Mouse (Mus musculus) heart, postnatal 10 days (tissue): ENCODE results near the gene Vmp1. TPM values are rescaled to one million over a fixed set of nuclear protein-coding genes. Genes with fewer than 3 reads are reported as not detected.

Experiments
- DNase-seq, 2 experiments: peaks; one replicate each; pipeline ENCODE4 v3.0.0; 2021
- intact Hi-C: fragments of 180-260 bp; cut with DNase I; formaldehyde crosslinking; loops from one replicate; pipeline ENCODE4 v1.15.1; 2025
- total RNA-seq, 2 experiments: library from RNA; stranded (reverse); gene quantifications; 2 replicates each; pipeline ENCODE4 v1.2.3; 2021

Gene Vmp1
- 10 to 100 TPM; 49.8 to 53.1 TPM for total RNA-seq

DNA sequence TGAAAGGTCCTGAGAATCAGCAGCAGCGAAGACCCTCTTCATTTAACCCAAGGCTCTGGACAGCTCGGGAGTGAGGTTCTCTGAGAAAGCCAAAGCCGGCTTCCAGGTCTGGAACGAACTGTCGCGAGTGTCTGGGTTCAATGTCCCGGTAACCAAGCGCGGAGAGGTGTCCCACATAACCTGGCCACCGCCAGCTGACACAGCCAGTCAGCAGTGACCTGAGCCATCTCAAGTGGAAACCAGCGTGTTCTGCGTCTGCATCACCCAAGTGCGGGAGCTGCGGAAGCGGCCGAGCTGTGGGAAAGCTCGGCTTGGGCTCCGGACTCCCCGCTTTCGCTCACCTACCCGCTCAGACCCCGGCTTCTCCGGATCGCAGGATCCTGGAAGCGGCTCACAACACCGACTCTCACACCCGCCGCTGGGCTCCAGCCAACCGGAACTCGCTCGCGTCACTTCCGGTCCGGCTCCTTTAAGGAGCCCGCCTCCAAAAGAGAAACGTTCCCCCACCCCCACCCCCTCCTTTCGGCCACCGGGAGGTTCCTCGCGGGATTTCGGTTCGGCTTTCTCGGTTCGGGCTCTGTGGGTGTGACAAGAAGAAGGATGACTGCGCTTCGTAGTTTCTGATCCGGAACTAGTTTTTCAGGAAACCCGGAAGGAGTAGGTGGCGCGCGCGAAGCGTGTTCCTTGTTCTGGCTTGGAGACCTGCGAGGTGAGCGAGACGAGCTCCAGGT, at the start of gene Vmp1, which contains the start of gene Ptrh2:
Gene Vmp1 (minus strand): TSS at position 442 of the 731 bp plus-strand sequence.
Gene Ptrh2 (plus strand): TSS at position 591 of the 731 bp plus-strand sequence.
- DNase-seq: peak; percentile 94 to 97
- intact Hi-C loops: no loop called here

DNA sequence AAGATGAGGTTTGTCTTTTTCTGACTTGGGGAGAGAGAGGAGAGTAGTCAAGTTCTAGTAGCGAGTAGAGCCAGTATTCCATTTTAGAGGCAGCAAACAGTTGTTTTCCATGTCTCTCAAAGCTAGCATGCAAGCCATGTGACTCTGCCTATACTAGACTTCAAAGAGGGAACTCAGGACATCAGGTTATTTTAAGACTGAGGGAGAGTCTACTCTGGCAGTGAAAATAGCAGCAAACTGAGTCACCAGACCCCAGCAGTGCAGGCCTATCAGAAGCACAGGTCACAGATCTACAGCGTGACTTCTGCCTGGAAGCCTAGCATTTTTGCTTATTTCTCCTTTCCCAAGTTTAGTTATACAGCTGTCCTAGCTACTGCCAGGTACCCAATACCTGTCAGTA, 47.8 kb upstream of the Vmp1 start:
- intact Hi-C loops: no loop called here
- DNase-seq: peak; percentile 32 to 47

- intact Hi-C loops: no loop called here
- DNase-seq: no peak
These were observed 42.0 kb upstream of the Vmp1 start for GRCm38 (mm10) chr11:86725607-86726006.

- DNase-seq: no peak
- intact Hi-C loops: no loop called here
These were observed 41.3 kb upstream of the Vmp1 start for GRCm38 (mm10) chr11:86724982-86725381.

- DNase-seq: no peak
- intact Hi-C loops: no loop called here
These were observed 40.4 kb upstream of the Vmp1 start for GRCm38 (mm10) chr11:86724004-86724403.

DNA sequence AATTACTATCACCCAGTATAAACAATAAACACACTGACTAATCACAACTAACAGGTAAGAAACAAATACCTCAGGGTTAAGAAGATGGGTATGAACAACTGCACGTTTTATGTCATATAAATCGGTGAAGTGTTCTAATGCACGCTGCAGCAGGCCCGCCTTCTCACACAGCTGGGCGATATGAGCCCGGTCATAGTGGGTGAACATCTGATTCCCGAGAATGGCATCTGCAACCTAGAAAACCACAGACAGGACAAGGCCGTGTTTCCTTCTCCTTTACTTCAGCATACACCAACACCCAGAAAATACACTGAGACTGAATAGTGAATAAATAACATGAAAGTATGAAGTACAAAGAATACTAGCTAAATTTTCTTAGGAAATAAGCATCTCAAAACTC, 35.8 kb upstream of the Vmp1 start:
- intact Hi-C loops: no loop called here
- no peak for DNase-seq

GRCm38 (mm10) chr11:86718369-86718768, 34.7 kb upstream of the Vmp1 start:
- no peak for DNase-seq
- intact Hi-C loops: no loop called here

DNA sequence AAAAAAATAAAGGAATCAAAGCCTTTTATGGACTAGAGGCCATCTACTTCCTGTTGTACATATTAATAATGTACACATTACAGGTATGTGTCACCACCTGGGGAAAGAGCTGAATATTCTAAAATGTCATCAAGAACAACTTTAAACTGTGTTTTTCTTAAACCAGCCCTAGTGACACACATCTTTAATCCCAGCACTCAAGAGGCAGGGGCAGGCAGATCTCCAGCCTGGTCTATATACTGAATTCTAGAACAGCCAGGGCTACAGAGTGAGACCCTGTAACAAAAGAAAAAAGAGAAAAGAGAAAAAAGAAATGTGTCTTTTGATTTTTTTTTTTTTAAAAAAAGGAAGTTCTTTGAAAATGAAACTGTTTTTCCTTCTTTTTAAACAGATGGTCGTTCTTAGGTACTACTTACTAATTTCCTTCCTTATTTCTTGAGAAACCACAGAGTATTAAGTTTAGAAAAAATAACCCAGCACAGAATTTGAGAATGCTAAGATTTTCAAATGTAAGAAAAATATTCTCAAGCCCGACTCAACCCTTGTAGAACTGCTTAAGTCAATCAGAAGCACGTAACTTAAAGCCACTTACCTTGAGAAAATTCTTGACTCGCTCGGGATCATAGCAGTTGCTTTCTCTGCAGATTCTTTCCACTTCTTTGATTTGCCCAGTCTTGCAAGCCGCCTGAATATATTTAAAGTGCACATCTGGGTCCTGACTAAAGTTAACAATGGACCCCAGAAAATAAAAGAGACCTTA, 33.9 kb upstream of the Vmp1 start:
- no peak for DNase-seq
- intact Hi-C loops: no loop called here

DNA sequence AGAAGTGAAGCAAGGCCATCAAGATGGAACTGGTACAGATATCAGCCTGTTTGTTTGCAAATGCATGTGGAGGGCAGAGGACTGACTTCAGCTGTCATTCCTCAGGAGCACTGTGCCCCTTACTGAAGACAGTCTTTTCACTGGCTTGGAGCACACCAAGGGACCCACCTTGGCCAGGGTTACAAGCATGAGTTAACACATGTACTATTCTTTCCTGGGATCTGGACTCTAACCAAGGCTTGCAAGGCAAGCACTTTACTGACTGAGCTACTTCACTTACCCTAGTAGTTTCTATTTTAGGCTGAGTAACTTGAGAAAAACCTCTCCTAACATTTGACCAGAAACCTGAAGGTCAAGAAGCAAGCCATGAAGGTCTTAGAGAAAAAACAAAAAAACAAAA, 31.0 kb upstream of the Vmp1 start:
- intact Hi-C loops: no loop called here
- no peak for DNase-seq

GRCm38 (mm10) chr11:86701151-86701550, 17.5 kb upstream of the Vmp1 start:
- intact Hi-C loops: no loop called here
- no peak for DNase-seq

DNA sequence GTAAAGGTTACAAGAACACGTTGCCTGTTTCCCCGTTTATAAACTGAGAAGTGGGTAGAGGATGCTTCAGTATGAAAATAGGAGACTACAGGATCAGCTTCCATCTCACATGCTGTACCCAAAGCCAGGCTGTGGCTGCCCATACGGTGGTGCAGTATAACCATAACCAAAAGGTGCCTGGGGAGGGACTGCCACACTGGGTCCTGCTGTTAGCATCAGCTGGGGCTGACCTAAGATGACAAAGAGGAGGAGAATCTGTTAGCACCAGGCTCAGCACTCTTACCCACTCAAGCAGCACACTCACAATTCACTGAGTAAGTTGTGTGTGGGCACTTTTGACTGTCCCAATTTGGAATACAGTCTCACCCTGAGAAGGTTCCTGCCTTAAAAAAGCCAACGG, 11.8 kb upstream of the Vmp1 start:
- intact Hi-C loops: no loop called here
- no peak for DNase-seq

DNA sequence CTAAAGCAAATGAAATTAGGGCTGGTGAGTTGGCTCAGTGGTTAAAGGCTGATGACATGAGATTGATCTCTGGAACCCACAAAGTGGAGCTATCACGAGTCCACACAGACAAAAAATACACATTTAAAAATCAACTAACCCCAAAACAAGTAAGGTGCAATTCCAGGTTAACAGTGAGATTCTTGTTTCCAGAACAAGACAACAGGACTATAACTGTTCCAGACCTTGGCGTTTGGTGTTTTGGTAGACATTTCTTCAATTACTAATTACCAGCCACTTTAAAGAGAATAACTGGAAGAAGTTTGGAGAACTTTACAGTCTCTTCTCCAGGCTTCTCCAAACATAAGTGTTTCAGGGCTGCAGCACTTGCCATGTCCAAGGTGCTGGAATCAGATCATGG, 8.9 kb upstream of the Vmp1 start:
- DNase-seq: no peak
- intact Hi-C loops: no loop called here

- intact Hi-C loops: no loop called here
- no peak for DNase-seq
These were observed 8.3 kb upstream of the Vmp1 start for GRCm38 (mm10) chr11:86691956-86692355.

DNA sequence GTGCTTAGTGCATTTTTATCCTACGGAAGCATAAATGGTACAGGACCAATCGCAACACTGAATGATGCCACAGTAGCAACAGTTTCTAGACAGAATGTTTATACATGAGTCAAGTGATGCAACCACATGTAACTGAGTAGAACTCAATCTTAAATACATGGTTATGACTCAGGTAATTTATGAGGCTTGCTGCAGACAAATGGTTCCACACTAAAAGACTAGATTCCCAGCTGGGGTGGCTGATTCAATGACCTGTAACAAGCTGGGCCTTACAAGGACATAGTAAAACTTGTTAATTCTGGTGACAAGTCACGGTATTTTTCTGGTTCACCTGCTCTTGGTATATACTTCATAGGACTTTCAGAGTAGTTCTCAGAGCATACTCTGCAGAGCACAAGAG, 7.8 kb upstream of the Vmp1 start:
- no peak for DNase-seq
- intact Hi-C loops: no loop called here

DNA sequence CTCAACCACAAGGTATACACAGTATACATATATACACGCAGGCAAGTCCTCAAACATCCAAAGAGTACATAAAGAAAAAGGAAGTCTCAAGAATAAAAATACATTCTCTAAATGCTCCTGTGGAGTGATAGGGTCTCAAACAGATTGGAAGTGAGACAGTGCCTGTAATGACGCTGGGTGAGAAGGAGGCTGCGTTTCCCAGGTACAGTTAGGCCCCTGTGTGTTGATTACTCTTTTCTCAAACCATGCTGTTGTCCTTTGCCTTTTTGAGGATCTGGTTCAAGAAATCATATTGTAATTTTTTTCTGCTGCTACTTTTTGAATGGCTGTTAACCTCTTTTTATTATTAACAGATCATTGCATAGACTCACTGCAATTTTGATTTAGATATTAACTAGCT, 6.7 kb upstream of the Vmp1 start:
- DNase-seq: no peak
- intact Hi-C loops: no loop called here

GRCm38 (mm10) chr11:86685366-86685765, 1.7 kb upstream of the Vmp1 start:
- DNase-seq: no peak
- intact Hi-C loops: no loop called here

GRCm38 (mm10) chr11:86684126-86685012, 733 bp upstream of the Vmp1 start:
- intact Hi-C loops: no loop called here
- DNase-seq: no peak

- no peak for DNase-seq
- intact Hi-C loops: no loop called here
These were observed 775 bp downstream of the Vmp1 start for GRCm38 (mm10) chr11:86682861-86683260.

DNA sequence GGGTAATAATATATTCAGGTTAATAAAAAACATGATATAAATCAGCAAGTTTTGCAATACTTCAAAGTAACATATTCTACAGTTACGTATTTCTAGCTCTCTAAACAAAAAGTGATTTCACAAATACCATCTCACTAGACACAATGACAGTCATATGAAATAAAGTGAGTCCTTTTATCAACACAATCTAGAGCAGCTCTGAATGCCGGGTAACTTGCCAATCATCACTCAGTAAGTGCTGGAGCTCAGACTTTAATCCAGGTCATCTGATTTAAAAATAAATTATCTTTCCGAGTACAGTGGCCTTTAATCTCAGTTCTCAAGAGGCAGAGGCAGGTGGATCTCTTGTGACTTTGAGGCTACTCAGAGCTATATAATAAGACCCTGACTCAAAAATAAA, 2.2 kb downstream of the Vmp1 start:
- intact Hi-C loops: no loop called here
- no peak for DNase-seq

DNA sequence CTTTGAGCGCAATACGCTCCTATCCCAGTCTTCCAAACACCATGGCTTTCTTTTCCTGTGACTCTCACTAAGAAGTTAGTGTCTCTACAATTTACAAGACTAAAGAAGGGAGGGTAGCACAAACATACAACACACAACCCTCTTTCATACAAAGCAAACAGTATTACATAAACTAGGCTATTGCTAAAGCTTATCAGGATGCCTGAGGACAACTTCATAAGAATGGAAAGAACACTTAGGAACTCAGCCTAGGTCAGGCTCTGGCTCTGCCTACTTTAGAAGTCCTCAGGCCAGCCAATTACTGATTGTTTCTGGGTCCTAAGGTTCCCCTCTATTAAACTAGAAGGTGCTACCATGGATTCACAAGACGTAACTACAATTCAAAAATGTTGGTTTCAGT, 2.9 kb downstream of the Vmp1 start:
- intact Hi-C loops: no loop called here
- no peak for DNase-seq

GRCm38 (mm10) chr11:86678957-86679356, 4.7 kb downstream of the Vmp1 start:
- no peak for DNase-seq
- intact Hi-C loops: no loop called here
